Mouse (Mus musculus): ENCODE data around the gene Med4. TPM values are rescaled to one million over a fixed set of nuclear protein-coding genes. Genes with fewer than 3 reads are reported as not detected.
"Not testable (repeated sequence)": the region's sequence is repeated elsewhere in the genome, so short reads cannot be mapped to it uniquely, and the experiment has no call there.

Gene Med4
- total RNA-seq, 2 experiments from 2014 or later, result 29.0 to 31.8 TPM

GRCm38 (mm10) chr14:73501283-73501682 is 8.5 kb upstream of the Med4 start:
- DNase-seq (ENCODE audit: extremely low spot score in 1 of 2, low spot score in 1 of 2), result no peak

DNA sequence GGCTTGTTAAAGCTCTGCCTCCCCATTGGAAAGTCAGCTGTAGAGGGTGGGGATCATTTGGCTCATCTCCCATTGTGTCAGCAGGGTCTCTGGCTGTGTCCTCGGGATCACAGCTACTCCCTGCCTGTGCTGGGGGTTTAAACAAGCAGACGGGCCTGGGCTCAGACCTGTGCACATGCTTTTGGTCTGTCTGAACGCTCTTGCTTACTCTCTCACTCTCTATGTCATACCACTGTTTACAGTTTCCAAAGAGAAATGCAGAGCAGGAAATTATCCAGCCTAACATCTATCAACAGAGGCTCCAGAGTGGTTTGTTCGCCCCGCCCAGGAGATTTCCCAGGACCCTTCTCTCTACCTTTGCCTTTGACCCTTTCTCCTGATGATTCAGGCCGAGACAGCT is 8.1 kb upstream of the Med4 start:
- DNase-seq (ENCODE audit: extremely low spot score in 1 of 2, low spot score in 1 of 2), result no peak

- DNase-seq (ENCODE audit: extremely low spot score in 1 of 2, low spot score in 1 of 2), result peak in 1 of 2 experiments; percentile 29
Measured at GRCm38 (mm10) chr14:73502591-73503184, 7.1 kb upstream of the Med4 start.

DNA sequence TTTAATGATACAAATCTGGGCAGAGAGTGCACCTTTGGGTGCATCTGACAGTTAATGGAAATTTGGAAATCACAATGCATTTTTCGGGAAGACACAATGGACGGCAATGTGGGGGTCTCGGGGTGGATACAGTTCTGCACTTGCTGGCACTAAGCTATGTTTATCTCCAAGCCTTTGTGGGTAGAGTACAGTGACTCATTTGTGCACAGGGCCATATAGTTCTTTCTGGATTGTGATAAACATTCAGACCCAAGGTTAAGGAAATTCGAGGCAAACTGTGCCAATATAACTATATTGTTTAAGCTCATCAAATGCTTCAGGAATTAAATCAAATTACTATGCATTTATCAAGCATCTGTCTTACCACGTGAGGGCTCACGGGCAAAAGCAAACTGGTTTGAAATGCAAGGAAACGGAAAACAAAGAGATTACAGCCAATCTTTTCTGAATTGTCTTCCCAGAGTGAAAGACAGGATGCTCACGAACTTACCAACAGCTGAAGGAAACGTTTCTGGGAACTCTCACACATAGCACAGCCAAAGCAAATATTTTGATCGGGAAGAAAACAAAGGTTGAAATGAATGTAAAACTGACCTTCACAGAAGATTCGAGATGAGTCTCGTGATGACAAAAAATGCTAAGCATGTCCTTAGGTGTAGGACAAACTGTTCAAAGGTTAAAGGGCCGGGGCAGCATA is 6.4 kb upstream of the Med4 start:
- DNase-seq (ENCODE audit: extremely low spot score in 1 of 2, low spot score in 1 of 2), result no peak

DNA sequence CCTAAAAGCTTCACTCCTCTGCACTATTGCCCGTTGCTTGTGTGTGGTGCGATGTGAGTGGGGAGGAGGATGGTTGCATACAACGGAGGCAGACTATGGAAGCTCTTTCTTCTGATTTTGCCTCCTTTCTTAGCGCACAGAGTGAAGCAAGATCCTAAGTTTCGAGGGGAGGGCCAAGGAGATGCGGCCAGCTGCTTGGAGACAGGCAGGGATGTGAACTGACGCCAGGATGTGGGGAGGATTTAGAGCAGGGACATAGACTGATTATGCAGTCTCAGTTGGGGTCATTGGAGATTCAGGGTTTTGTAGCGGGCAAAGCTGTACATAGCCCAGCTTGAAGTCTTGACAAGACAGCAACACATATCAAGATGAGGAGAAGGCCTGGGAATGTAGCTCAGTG is 3.5 kb upstream of the Med4 start:
- DNase-seq (ENCODE audit: extremely low spot score in 1 of 2, low spot score in 1 of 2), result no peak

- DNase-seq (ENCODE audit: extremely low spot score in 1 of 2, low spot score in 1 of 2), result no peak
Measured at GRCm38 (mm10) chr14:73507200-73507599, 2.6 kb upstream of the Med4 start.

DNA sequence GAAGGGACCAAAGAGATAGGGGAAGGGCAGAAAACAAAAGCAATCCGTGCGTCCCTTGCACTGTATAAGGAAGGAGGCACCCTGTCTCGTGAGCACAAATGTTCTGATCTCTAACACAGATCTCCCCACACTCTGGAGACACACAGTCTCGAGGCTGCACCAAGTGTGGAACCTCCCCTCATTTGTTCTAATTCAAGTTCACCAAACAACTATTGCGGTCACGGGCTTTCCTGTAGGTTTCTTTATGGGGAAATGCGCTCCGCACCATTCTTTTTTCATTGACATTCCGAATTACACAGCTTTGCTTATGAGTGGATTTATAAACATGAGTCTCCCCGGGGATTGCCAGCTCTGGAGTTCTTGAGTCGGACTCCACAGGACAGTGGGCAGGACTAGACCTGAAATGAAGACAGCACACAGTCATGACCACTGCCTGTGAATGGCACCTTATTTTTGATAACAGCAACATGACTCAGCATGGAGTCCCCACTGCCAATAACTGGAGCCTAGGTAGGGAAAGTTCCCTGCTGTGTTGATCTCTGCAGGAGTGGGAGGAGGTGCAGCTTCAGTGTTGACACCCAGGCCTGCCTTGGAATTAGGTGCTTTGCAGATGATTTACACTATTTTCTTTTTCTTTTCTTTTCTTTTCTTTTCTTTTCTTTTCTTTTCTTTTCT is 2.0 kb upstream of the Med4 start:
- no peak for DNase-seq (ENCODE audit: extremely low spot score in 1 of 2, low spot score in 1 of 2)

- no peak for DNase-seq (ENCODE audit: extremely low spot score in 1 of 2, low spot score in 1 of 2)
Measured at GRCm38 (mm10) chr14:73508630-73509395, 1.0 kb upstream of the Med4 start.

- no peak for DNase-seq (ENCODE audit: extremely low spot score in 1 of 2, low spot score in 1 of 2)
Measured at GRCm38 (mm10) chr14:73524136-73524535, 14.3 kb downstream of the Med4 start.

GRCm38 (mm10) chr14:73524766-73525448 is 15.1 kb downstream of the Med4 start, which contains the start of gene Sucla2:
TSS of gene Sucla2 (plus strand) at chr14:73525319.
- peak; percentile 95 to 96 for DNase-seq (ENCODE audit: extremely low spot score in 1 of 2, low spot score in 1 of 2)

DNA sequence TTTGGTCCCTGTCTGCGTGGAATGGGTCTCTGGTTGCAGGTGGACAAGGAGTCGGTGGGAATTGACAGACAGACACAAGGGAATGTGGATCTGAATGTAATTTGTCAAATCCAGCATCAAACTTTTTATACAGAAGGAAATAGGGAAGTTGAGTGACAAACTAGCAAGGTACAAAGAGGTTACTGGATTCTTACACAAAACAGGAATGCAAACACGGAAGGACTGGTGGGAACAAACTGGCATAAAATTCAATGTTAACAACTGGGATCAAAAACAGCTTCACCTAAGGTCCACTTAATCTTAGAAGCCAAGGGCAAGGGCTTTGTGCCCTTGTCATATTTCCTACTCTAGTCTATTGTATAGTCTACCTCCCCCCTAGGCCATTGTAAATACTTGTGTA is 18.8 kb downstream of the Med4 start:
- DNase-seq (ENCODE audit: extremely low spot score in 1 of 2, low spot score in 1 of 2), result not testable (repeated sequence)

GRCm38 (mm10) chr14:73533755-73534465 is 24.1 kb downstream of the Med4 start:
- DNase-seq (ENCODE audit: extremely low spot score in 1 of 2, low spot score in 1 of 2), result no peak

- DNase-seq (ENCODE audit: extremely low spot score in 1 of 2, low spot score in 1 of 2), result no peak
Measured at GRCm38 (mm10) chr14:73535641-73536040, 25.8 kb downstream of the Med4 start.

DNA sequence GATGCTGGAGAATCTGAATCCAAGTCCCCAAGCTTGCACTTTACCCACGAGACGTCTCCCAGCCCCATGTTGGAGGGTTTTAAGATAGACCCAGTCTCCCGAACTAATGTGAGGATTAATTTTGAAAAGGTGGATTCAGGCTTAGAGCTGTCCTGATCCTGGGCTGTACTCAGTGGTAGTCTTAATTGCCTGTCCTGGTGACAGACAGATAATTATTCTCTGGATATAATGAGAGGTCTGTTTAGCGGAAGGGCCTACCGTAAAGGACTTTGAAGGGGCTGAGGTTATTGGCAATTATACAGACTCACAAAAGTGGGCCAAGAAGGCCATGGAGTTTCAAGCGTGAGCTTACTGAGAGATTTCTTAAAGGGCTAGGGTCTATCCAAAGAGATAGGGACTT is 34.0 kb downstream of the Med4 start:
- DNase-seq (ENCODE audit: extremely low spot score in 1 of 2, low spot score in 1 of 2), result no peak

GRCm38 (mm10) chr14:73547034-73547433 is 37.2 kb downstream of the Med4 start:
- no peak for DNase-seq (ENCODE audit: extremely low spot score in 1 of 2, low spot score in 1 of 2)

DNA sequence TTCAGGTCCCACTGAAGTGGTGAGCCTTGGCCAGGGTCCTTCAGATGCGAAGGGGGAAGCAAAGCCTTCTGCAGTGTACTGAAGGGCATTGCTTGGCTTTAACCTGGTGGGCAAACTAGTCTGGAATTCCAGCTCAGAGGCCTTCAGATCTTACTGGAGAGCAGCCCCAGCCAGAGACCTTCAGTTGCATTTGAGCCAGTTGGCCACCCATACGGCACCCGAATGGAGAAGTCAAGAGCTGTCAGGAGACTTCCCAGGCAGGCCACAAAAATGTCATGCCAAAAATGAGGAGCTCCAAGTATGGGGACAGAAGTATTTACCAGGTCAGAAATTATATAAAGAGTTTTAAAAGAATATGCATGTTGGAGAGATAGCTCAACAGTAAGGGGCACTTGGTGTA is 38.2 kb downstream of the Med4 start, which contains the start of gene Nudt15:
Nudt15 (minus strand) TSS at position 192 of the 400 bp plus-strand sequence.
- DNase-seq (ENCODE audit: extremely low spot score in 1 of 2, low spot score in 1 of 2), result no peak

- no peak for DNase-seq (ENCODE audit: extremely low spot score in 1 of 2, low spot score in 1 of 2)
Measured at GRCm38 (mm10) chr14:73550291-73550690, 40.5 kb downstream of the Med4 start.

DNA sequence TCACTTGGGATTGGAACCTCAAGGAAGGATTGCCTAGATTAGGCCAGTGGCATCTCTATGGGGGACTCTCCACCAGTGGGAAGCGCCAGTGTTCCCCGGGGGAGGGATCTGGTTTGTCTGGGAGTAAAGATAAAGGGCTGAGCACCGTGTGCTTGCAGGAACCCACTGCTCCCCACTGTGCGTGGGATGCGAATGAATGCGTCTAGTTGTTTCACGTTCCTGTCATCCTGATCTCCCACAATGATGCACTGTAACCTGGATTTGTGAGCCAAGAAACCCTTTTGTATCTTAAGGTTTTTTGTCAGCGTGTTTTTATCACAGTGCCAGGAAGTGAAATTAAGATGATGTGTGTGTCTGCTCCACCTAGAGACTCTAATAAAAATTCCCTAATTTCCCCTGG is 40.9 kb downstream of the Med4 start:
- DNase-seq (ENCODE audit: extremely low spot score in 1 of 2, low spot score in 1 of 2), result no peak

DNA sequence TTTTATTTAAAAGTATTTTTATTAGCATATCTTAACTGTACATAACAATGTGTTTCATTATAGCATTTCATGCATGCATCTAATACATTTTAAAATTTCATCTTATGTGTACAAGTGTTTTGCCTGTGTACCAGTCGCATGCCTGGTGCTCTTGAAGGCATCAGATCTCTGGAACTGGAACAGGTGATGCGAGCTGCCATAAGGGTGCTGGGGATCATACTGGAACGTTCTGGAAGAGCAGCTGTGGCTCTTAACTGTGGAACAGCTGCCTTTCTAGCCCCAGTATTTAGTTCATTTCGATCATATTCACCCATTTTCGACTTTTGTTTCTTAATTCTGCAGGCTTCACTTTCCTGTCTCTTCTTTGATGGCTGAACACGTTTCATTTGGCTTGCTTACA is 41.3 kb downstream of the Med4 start:
- no peak for DNase-seq (ENCODE audit: extremely low spot score in 1 of 2, low spot score in 1 of 2)

Data from layer of hippocampus, postnatal 25 days (tissue).